Mouse (Mus musculus) MEL (cell line): ENCODE results near the gene Col4a3bp. TPM values are rescaled to one million over a fixed set of nuclear protein-coding genes. Genes with fewer than 3 reads are reported as not detected.

Source experiments
- DNase-seq: peaks from one replicate; pipeline ENCODE4 v3.0.0; 2011; ENCODE audit warnings: low read depth, low spot score
- H3K27ac ChIP-seq: 2 replicates; pipeline ENCODE4 v1.5.1; 2012; ENCODE audit warnings: low read depth, mild to moderate bottlenecking, control low read depth, low read length, moderate library complexity; ENCODE audit not compliant: control insufficient read depth
- H3K27me3 ChIP-seq, 2 experiments: fragments of 150-350 bp in 1 of 2; sonication (generic) in 1 of 2; 2 replicates each; pipeline ENCODE4 v1.6.1; 2012; ENCODE audit warnings: low read length in 2 of 2, mild to moderate bottlenecking in 2 of 2, improper control_type of control experiment in 1 of 2, moderate library complexity in 1 of 2; ENCODE audit not compliant: insufficient read depth in 2 of 2, control insufficient read depth in 1 of 2
- H3K36me3 ChIP-seq, 2 experiments: 2 replicates each; pipeline ENCODE4 v1.6.1; 2012 to 2014; ENCODE audit warnings: low read length in 2 of 2, improper control_type of control experiment in 1 of 2, inconsistent platforms in 1 of 2, mild to moderate bottlenecking in 1 of 2; ENCODE audit not compliant: insufficient read depth in 2 of 2, control insufficient read depth in 1 of 2
- H3K4me1 ChIP-seq, 2 experiments: fragments of 150-350 bp in 1 of 2; sonication (generic) in 1 of 2; 2 replicates each; pipeline ENCODE4 v1.6.1; 2012; ENCODE audit warnings: low read length in 2 of 2, improper control_type of control experiment in 1 of 2, mild to moderate bottlenecking in 1 of 2; ENCODE audit not compliant: insufficient read depth in 2 of 2, control insufficient read depth in 1 of 2
- H3K4me3 ChIP-seq, 2 experiments: fragments of 150-350 bp in 1 of 2; sonication (generic) in 1 of 2; 2 replicates each; pipeline ENCODE4 v1.5.1; 2012; ENCODE audit warnings: low read depth in 2 of 2, low read length in 2 of 2, mild to moderate bottlenecking in 2 of 2, moderate library complexity in 2 of 2, control low read depth in 1 of 2, improper control_type of control experiment in 1 of 2; ENCODE audit not compliant: control insufficient read depth in 1 of 2, insufficient read depth in 1 of 2
- H3K79me2 ChIP-seq: 2 replicates; pipeline ENCODE4 v1.6.1; 2012; ENCODE audit warnings: mild to moderate bottlenecking, low read length, moderate library complexity; ENCODE audit not compliant: control insufficient read depth, poor library complexity, insufficient read depth
- H3K9ac ChIP-seq: 2 replicates; pipeline ENCODE4 v1.6.1; 2012; ENCODE audit warnings: low read depth, mild to moderate bottlenecking, control low read depth, low read length, moderate library complexity; ENCODE audit not compliant: control insufficient read depth, poor library complexity, severe bottlenecking
- H3K9me3 ChIP-seq: fragments of 150-350 bp; sonication (generic); replicated peaks from 2 replicates; pipeline ENCODE4 v1.6.1; 2012; ENCODE audit warnings: mild to moderate bottlenecking, low read length, improper control_type of control experiment, moderate library complexity; ENCODE audit not compliant: insufficient read depth
- BHLHE40 ChIP-seq: IDR thresholded peaks from 2 replicates; pipeline ENCODE4 v1.6.1; 2012; ENCODE audit warnings: low read depth, mild to moderate bottlenecking, inconsistent platforms, low read length, improper control_type of control experiment, borderline replicate concordance
- CHD1 ChIP-seq: IDR thresholded peaks from 2 replicates; pipeline ENCODE4 v1.6.1; 2012; ENCODE audit warnings: low read depth, mild to moderate bottlenecking, inconsistent platforms, low read length, improper control_type of control experiment
- CHD2 ChIP-seq: IDR thresholded peaks from 2 replicates; pipeline ENCODE4 v1.6.1; 2011; ENCODE audit warnings: low read length, improper control_type of control experiment
- CTCF ChIP-seq, 3 experiments: IDR thresholded peaks in 2 of 3; conservative IDR thresholded peaks in 1 of 3; 2 replicates each; pipeline ENCODE4 v1.5.1; 2011 to 2012; ENCODE audit warnings: low read length in 3 of 3, low read depth in 2 of 3, mild to moderate bottlenecking in 2 of 3, improper control_type of control experiment in 1 of 3, inconsistent platforms in 1 of 3, mixed read lengths in 1 of 3, moderate library complexity in 1 of 3; ENCODE audit not compliant: control insufficient read depth in 1 of 3, insufficient read depth in 1 of 3, poor library complexity in 1 of 3, severe bottlenecking in 1 of 3
- ELF1 ChIP-seq: IDR thresholded peaks from 2 replicates; pipeline ENCODE4 v1.6.1; 2014; ENCODE audit warnings: low read depth, mild to moderate bottlenecking, inconsistent platforms, low read length, improper control_type of control experiment, moderate library complexity
- EP300 ChIP-seq, 2 experiments: IDR thresholded peaks; 2 replicates each; pipeline ENCODE4 v1.6.1; 2011; ENCODE audit warnings: improper control_type of control experiment in 2 of 2, low read length in 2 of 2, low read depth in 1 of 2, mild to moderate bottlenecking in 1 of 2
- ETS1 ChIP-seq: IDR thresholded peaks from 2 replicates; pipeline ENCODE4 v1.6.1; 2012; ENCODE audit warnings: low read depth, mild to moderate bottlenecking, inconsistent platforms, low read length, improper control_type of control experiment, moderate library complexity
- GABPA ChIP-seq: IDR thresholded peaks from 2 replicates; pipeline ENCODE4 v1.6.1; 2012; ENCODE audit warnings: low read depth, mild to moderate bottlenecking, inconsistent platforms, low read length, improper control_type of control experiment, moderate library complexity
- GATA1 ChIP-seq: IDR thresholded peaks from 2 replicates; pipeline ENCODE4 v1.6.1; 2011; ENCODE audit warnings: low read depth, low read length, improper control_type of control experiment
- HCFC1 ChIP-seq: IDR thresholded peaks from 2 replicates; pipeline ENCODE4 v1.6.1; 2012; ENCODE audit warnings: low read depth, mild to moderate bottlenecking, inconsistent platforms, low read length, improper control_type of control experiment, moderate library complexity
- JUND ChIP-seq: IDR thresholded peaks from 2 replicates; pipeline ENCODE4 v1.6.1; 2011; ENCODE audit warnings: low read depth, mild to moderate bottlenecking, improper control_type of control experiment, low read length
- KAT2A ChIP-seq: conservative IDR thresholded peaks from 2 replicates; pipeline ENCODE4 v1.6.1; 2012; ENCODE audit warnings: low read depth, low read length, improper control_type of control experiment, inconsistent platforms
- MAFK ChIP-seq: IDR thresholded peaks from 2 replicates; pipeline ENCODE4 v1.6.1; 2011; ENCODE audit warnings: low read depth, mild to moderate bottlenecking, low read length, improper control_type of control experiment, borderline replicate concordance
- MAZ ChIP-seq: IDR thresholded peaks from 2 replicates; pipeline ENCODE4 v1.6.1; 2012; ENCODE audit warnings: low read depth, mild to moderate bottlenecking, inconsistent platforms, low read length, improper control_type of control experiment
- MEF2A ChIP-seq: IDR thresholded peaks from 2 replicates; pipeline ENCODE4 v1.6.1; 2014; ENCODE audit warnings: low read depth, mild to moderate bottlenecking, inconsistent platforms, low read length, improper control_type of control experiment; ENCODE audit not compliant: poor library complexity, insufficient replicate concordance, severe bottlenecking; ENCODE audit errors: extremely low read depth
- MXI1 ChIP-seq: IDR thresholded peaks from 2 replicates; pipeline ENCODE4 v1.6.1; 2011; ENCODE audit warnings: mild to moderate bottlenecking, low read depth, low read length, improper control_type of control experiment
- MYB ChIP-seq: IDR thresholded peaks from 2 replicates; pipeline ENCODE4 v1.6.1; 2011; ENCODE audit warnings: mild to moderate bottlenecking, low read depth, low read length, improper control_type of control experiment
- NELFE ChIP-seq: IDR thresholded peaks from 2 replicates; pipeline ENCODE4 v1.6.1; 2011; ENCODE audit warnings: low read depth, low read length, improper control_type of control experiment
- POLR2A ChIP-seq, 2 experiments: IDR thresholded peaks; 2 replicates each; pipeline ENCODE4 v1.6.1; 2011 to 2012; ENCODE audit warnings: low read length in 2 of 2, mild to moderate bottlenecking in 2 of 2, control low read depth in 1 of 2, improper control_type of control experiment in 1 of 2, low read depth in 1 of 2, moderate library complexity in 1 of 2; ENCODE audit not compliant: control insufficient read depth in 1 of 2, insufficient read depth in 1 of 2, poor library complexity in 1 of 2
- POLR2AphosphoS5 ChIP-seq: IDR thresholded peaks from 2 replicates; pipeline ENCODE4 v1.6.1; 2012; ENCODE audit warnings: low read depth, borderline replicate concordance, mild to moderate bottlenecking, inconsistent platforms, low read length, moderate library complexity, mixed read lengths
- RCOR1 ChIP-seq: IDR thresholded peaks from 2 replicates; pipeline ENCODE4 v1.6.1; 2012; ENCODE audit warnings: low read depth, mild to moderate bottlenecking, inconsistent platforms, low read length, improper control_type of control experiment
- SIN3A ChIP-seq: IDR thresholded peaks from 2 replicates; pipeline ENCODE4 v1.6.1; 2012; ENCODE audit warnings: low read length, improper control_type of control experiment, inconsistent platforms
- SMC3 ChIP-seq: IDR thresholded peaks from 2 replicates; pipeline ENCODE4 v1.6.1; 2011; ENCODE audit warnings: low read depth, low read length, improper control_type of control experiment
- TAL1 ChIP-seq: IDR thresholded peaks from 2 replicates; pipeline ENCODE4 v1.6.1; 2012; ENCODE audit warnings: mild to moderate bottlenecking, inconsistent platforms, low read length, moderate library complexity, mixed read lengths
- UBTF ChIP-seq: IDR thresholded peaks from 2 replicates; pipeline ENCODE4 v1.6.1; 2012; ENCODE audit warnings: low read depth, mild to moderate bottlenecking, inconsistent platforms, low read length, improper control_type of control experiment, moderate library complexity, borderline replicate concordance; ENCODE audit not compliant: insufficient read depth
- USF1 ChIP-seq: IDR thresholded peaks from 2 replicates; pipeline ENCODE4 v1.6.1; 2014; ENCODE audit warnings: low read depth, mild to moderate bottlenecking, inconsistent platforms, low read length, improper control_type of control experiment, moderate library complexity
- USF2 ChIP-seq, 2 experiments: IDR thresholded peaks; 2 replicates each; pipeline ENCODE4 v1.6.1; 2011 to 2012; ENCODE audit warnings: improper control_type of control experiment in 2 of 2, low read length in 2 of 2, borderline replicate concordance in 1 of 2, inconsistent platforms in 1 of 2, low read depth in 1 of 2, mild to moderate bottlenecking in 1 of 2; ENCODE audit not compliant: insufficient read depth in 1 of 2
- ZC3H11A ChIP-seq: IDR thresholded peaks from 2 replicates; pipeline ENCODE4 v1.6.1; 2012; ENCODE audit warnings: low read depth, mild to moderate bottlenecking, inconsistent platforms, low read length, improper control_type of control experiment
- ZMIZ1 ChIP-seq: IDR thresholded peaks from 2 replicates; pipeline ENCODE4 v1.6.1; 2012; ENCODE audit warnings: low read depth, mild to moderate bottlenecking, inconsistent platforms, low read length, improper control_type of control experiment, moderate library complexity
- ZNF384 ChIP-seq: IDR thresholded peaks from 2 replicates; pipeline ENCODE4 v1.6.1; 2012; ENCODE audit warnings: low read depth, mild to moderate bottlenecking, inconsistent platforms, low read length, improper control_type of control experiment
- polyA plus RNA-seq, 2 experiments: library from polyadenylated mRNA; stranded (reverse) in 1 of 2; unstranded in 1 of 2; fragments of >175 nt in 1 of 2; fragments of >200 nt in 1 of 2; gene quantifications; 2 replicates each; pipeline versions ENCODE4 v1.2.1 to v1.2.4; 2012; ENCODE audit warnings: low replicate concordance in 2 of 2, low read depth in 1 of 2; ENCODE audit not compliant: insufficient read length in 2 of 2, insufficient read depth in 1 of 2, missing spikeins in 1 of 2
- total RNA-seq: library from RNA; depleted of rRNA; stranded (reverse); fragments of 300-350 nt; gene quantifications from 2 replicates; pipeline ENCODE4 v1.2.3, GENCODE M21; 2012

Gene Col4a3bp
- total and polyA plus RNA-seq, 3 experiments, result 8.9 to 12.1 TPM; not detected in 1

- Histone ChIP-seq H3K4me3 (no peak overlapping the region), H3K27me3 (no peaks in the 10 kb centered on the region), H3K4me1 (no peaks in the 10 kb centered on the region), H3K79me2 (no peaks in the 10 kb centered on the region), H3K9ac (no peak overlapping the region), H3K36me3 (no peaks in the 10 kb centered on the region; a peak in 2 of 4 replicates), H3K27ac (no peak overlapping the region), H3K9me3 (no peaks in the 10 kb centered on the region)
- no peak for TF ChIP-seq USF2 (IDR thresholded peaks at IDR 0.05; ENCODE audit: borderline replicate concordance in 1 of 2, insufficient read depth in 1 of 2, low read depth in 1 of 2, low read length in 2 of 2)
- TF ChIP-seq MAZ, result no peak
- TF ChIP-seq CTCF (IDR thresholded peaks at IDR 0.05 in 2 of 3, conservative IDR thresholded peaks at IDR 0.05 in 1 of 3; ENCODE audit: control insufficient read depth in 1 of 3, insufficient read depth in 1 of 3, low read depth in 2 of 3, low read length in 3 of 3, poor library complexity in 1 of 3, severe bottlenecking in 1 of 3), result no peak
- no peak for TF ChIP-seq POLR2A (IDR thresholded peaks at IDR 0.05; ENCODE audit: control insufficient read depth in 1 of 2, insufficient read depth in 1 of 2, low read depth in 1 of 2, low read length in 2 of 2, poor library complexity in 1 of 2)
- no peak for TF ChIP-seq POLR2AphosphoS5
- TF ChIP-seq NELFE, result no peak
- TF ChIP-seq MEF2A, result no peak
- no peak for TF ChIP-seq UBTF
- TF ChIP-seq SIN3A, result no peak
- TF ChIP-seq CHD1, result no peak
- no peak for TF ChIP-seq CHD2
- no peak for TF ChIP-seq JUND
- no peak for TF ChIP-seq BHLHE40
- no peak for TF ChIP-seq ZNF384
- no peak for TF ChIP-seq KAT2A
- TF ChIP-seq ELF1, result no peak
- no peak for TF ChIP-seq GATA1
- no peak for TF ChIP-seq GABPA
- TF ChIP-seq MXI1, result no peak
- no peak for DNase-seq
These were observed 101.8 kb downstream of the Col4a3bp start for GRCm38 (mm10) chr13:96644168-96644567.

DNA sequence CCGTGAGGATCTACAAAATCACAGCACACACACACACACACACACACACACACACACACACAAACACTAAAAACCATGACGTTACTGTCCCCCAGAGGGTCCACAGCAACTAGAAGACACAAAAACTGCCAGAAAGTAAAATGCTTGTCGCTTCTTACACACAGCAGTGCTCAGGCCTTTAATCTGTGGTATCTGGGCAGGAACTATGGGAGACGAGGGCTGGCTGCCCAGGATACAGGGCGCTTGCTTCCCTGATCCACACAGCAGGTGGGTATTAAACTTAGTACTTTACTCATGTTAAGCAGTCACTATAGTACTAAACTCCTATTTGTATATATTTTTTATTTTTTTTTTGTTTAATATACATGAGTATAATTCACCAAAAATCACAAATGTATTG lies 103.4 kb downstream of the Col4a3bp start:
- peaks cover 0 to 4% of the 10 kb centered on the region in 2 experiments; a peak in 2 of 4 replicates for H3K36me3 ChIP-seq
- H3K9ac ChIP-seq, result no peak overlapping the region
- H3K4me1 ChIP-seq, result no peaks in the 10 kb centered on the region
- H3K9me3 ChIP-seq, result no peaks in the 10 kb centered on the region
- H3K27me3 ChIP-seq, result no peaks in the 10 kb centered on the region
- TF ChIP-seq MYB, result no peak
- no peak for TF ChIP-seq ZMIZ1
- no peak for TF ChIP-seq NELFE
- no peak for TF ChIP-seq SIN3A
- TF ChIP-seq JUND, result no peak
- no peak for TF ChIP-seq ETS1
- no peak for TF ChIP-seq HCFC1
- no peak for TF ChIP-seq MAFK
- TF ChIP-seq EP300 (IDR thresholded peaks at IDR 0.05; ENCODE audit: low read depth in 1 of 2, low read length in 2 of 2), result no peak
- no peak for TF ChIP-seq KAT2A
- TF ChIP-seq GABPA, result no peak
- no peak for TF ChIP-seq USF1
- TF ChIP-seq TAL1, result no peak
- TF ChIP-seq CHD2, result no peak
- TF ChIP-seq RCOR1, result no peak
- TF ChIP-seq UBTF, result no peak
- TF ChIP-seq ZNF384, result no peak
- TF ChIP-seq SMC3, result no peak
- TF ChIP-seq ZC3H11A, result no peak
- H3K27ac ChIP-seq, result no peak overlapping the region
- H3K4me3 ChIP-seq, result no peak overlapping the region
- DNase-seq, result no peak
- no peaks in the 10 kb centered on the region for H3K79me2 ChIP-seq
